ENCODE assay signal across 15 mouse cellular contexts in the genomic region with DNA sequence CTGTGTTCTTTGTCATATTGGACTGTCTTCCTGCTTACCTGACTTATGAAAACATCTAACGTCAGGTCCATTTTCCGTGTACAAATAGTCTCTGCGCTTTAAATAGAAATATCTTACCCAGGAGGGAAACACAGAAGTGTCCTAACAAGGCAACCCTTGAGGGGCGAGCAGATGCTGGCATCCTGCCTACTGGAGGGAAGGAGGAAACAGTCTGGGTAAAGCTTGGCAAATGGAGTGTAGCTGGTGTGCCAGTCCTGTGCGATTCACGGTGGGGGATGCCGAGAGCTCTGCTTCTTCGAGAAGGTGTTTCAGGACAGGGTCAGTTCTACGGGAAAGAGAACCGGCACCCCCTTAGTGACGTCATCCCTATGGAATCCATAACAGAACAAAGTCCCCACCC.
DNase-seq lines count a peak whose midpoint lies in the region; ATAC-seq lines count a peak whose summit lies in the region.
"Had no signal": no experiment of that assay in that cellular context is flagged by ENCODE, and none has a peak within 500 bp of the region (broad histone marks: within the 10 kb centered on the region; RNA-seq: fewer than 3 reads in every experiment).

No protein-coding gene starts in this region.

- no peaks in the 10 kb centered on the region for H3K27me3 ChIP-seq in forebrain, embryonic 14.5 days (replicated peaks; ENCODE audit: control insufficient read depth, insufficient read depth, low read length)
- no peaks in the 10 kb centered on the region for H3K27me3 ChIP-seq in forebrain, embryonic 13.5 days
- no peaks in the 10 kb centered on the region for H3K27me3 ChIP-seq in midbrain, embryonic 11.5 days (ENCODE audit: control insufficient read depth, insufficient read depth, low read length)
- no peaks in the 10 kb centered on the region for H3K27me3 ChIP-seq in midbrain, embryonic 10.5 days (ENCODE audit: low read depth, poor library complexity, severe bottlenecking)
- no peaks in the 10 kb centered on the region for H3K27me3 ChIP-seq in heart, embryonic 13.5 days (replicated peaks)
- H3K27me3 ChIP-seq in lung, embryonic 16.5 days (ENCODE audit: control insufficient read depth, insufficient read depth, low read depth, low read length), result no peaks in the 10 kb centered on the region
- H3K27me3 ChIP-seq in kidney, embryonic 14.5 days (ENCODE audit: control insufficient read depth, insufficient read depth, low read length), result no peaks in the 10 kb centered on the region
- H3K27me3 ChIP-seq: forebrain, embryonic 15.5 days; limb, embryonic 12.5 days; midbrain, embryonic 12.5 days had no signal

- no peaks in the 10 kb centered on the region for H3K9me3 ChIP-seq in forebrain, embryonic 14.5 days (replicated peaks; ENCODE audit: control insufficient read depth, low read length)
- peaks cover 4% of the 10 kb centered on the region; the same call in 1 of the 2 replicates for H3K9me3 ChIP-seq in forebrain, embryonic 13.5 days (replicated peaks)
- H3K9me3 ChIP-seq in midbrain, embryonic 11.5 days (ENCODE audit: control insufficient read depth, low read length), result peaks cover 2% of the 10 kb centered on the region; the same call in 1 of the 2 replicates
- peaks cover 8% of the 10 kb centered on the region; the same call in 1 of the 2 replicates for H3K9me3 ChIP-seq in midbrain, embryonic 10.5 days (replicated peaks)
- H3K9me3 ChIP-seq in heart, embryonic 13.5 days, result peaks cover 6% of the 10 kb centered on the region; the same call in 1 of the 2 replicates
- 0 out of 2 replicates have a peak, but pooled peaks cover 5% of the 10 kb centered on the region for H3K9me3 ChIP-seq in lung, embryonic 16.5 days (ENCODE audit: control insufficient read depth, low read length)
- peaks cover 8% of the 10 kb centered on the region; the same call in 1 of the 2 replicates for H3K9me3 ChIP-seq in kidney, embryonic 14.5 days (ENCODE audit: control insufficient read depth, low read length)
- H3K9me3 ChIP-seq: forebrain, embryonic 15.5 days; hindbrain, embryonic 10.5 days; midbrain, embryonic 12.5 days had no signal

- WGBS in forebrain, embryonic 14.5 days, result 61% methylated on average over 11 of the region's 11 CpGs
- 68% methylated on average over 11 of the region's 11 CpGs for WGBS in forebrain, embryonic 13.5 days
- 89% methylated on average over 11 of the region's 11 CpGs for WGBS in midbrain, embryonic 11.5 days
- 92% methylated on average over 11 of the region's 11 CpGs for WGBS in midbrain, embryonic 10.5 days
- WGBS in heart, embryonic 13.5 days, result 53% methylated on average over 11 of the region's 11 CpGs
- WGBS in lung, embryonic 16.5 days, result 50% methylated on average over 11 of the region's 11 CpGs
- 79% methylated on average over 11 of the region's 11 CpGs for WGBS in kidney, embryonic 14.5 days

- peak; percentile 59 for DNase-seq in forebrain, embryonic 14.5 days (ENCODE audit: low spot score)
- peak; percentile 68 for DNase-seq in midbrain, embryonic 11.5 days (ENCODE audit: low spot score, missing footprints)
- no peak for DNase-seq in midbrain, embryonic 10.5 days (ENCODE audit: low spot score)
- DNase-seq in liver, result no peak
- DNase-seq: adrenal gland, adult 8-10 months; cerebellum, adult 18-20 months had no signal

- no peaks in the 10 kb centered on the region for H3K4me1 ChIP-seq in forebrain, embryonic 14.5 days (ENCODE audit: control insufficient read depth, insufficient read depth, low read length)
- H3K4me1 ChIP-seq in forebrain, embryonic 13.5 days, result no peaks in the 10 kb centered on the region
- H3K4me1 ChIP-seq in midbrain, embryonic 11.5 days (ENCODE audit: control insufficient read depth, insufficient read depth, low read length), result no peaks in the 10 kb centered on the region
- peaks cover 7% of the 10 kb centered on the region for H3K4me1 ChIP-seq in midbrain, embryonic 10.5 days
- peaks cover 15% of the 10 kb centered on the region for H3K4me1 ChIP-seq in heart, embryonic 13.5 days
- peaks cover 5% of the 10 kb centered on the region for H3K4me1 ChIP-seq in lung, embryonic 16.5 days (replicated peaks; ENCODE audit: control insufficient read depth, insufficient read depth, low read length)
- H3K4me1 ChIP-seq in kidney, embryonic 14.5 days (ENCODE audit: control insufficient read depth, insufficient read depth, low read length), result no peaks in the 10 kb centered on the region

- H3K4me2 ChIP-seq in forebrain, embryonic 14.5 days (ENCODE audit: low read length), result no peak overlapping the region
- H3K4me2 ChIP-seq in forebrain, embryonic 13.5 days, result no peak overlapping the region
- no peak overlapping the region for H3K4me2 ChIP-seq in midbrain, embryonic 11.5 days
- H3K4me2 ChIP-seq in heart, embryonic 13.5 days, result peak overlapping the region; percentile 40
- no peak overlapping the region for H3K4me2 ChIP-seq in lung, embryonic 16.5 days (ENCODE audit: low read depth, low read length)
- H3K4me2 ChIP-seq in kidney, embryonic 14.5 days (replicated peaks; ENCODE audit: low read depth, low read length), result no peak overlapping the region
- H3K4me2 ChIP-seq: forebrain, embryonic 15.5 days; limb, embryonic 12.5 days; midbrain, embryonic 12.5 days had no signal

- no peak overlapping the region for H3K27ac ChIP-seq in forebrain, embryonic 14.5 days (ENCODE audit: low read depth, low read length)
- no peak overlapping the region for H3K27ac ChIP-seq in forebrain, embryonic 13.5 days
- H3K27ac ChIP-seq in midbrain, embryonic 11.5 days (ENCODE audit: low read depth, low read length), result no peak overlapping the region
- no peak overlapping the region for H3K27ac ChIP-seq in midbrain, embryonic 10.5 days (replicated peaks)
- H3K27ac ChIP-seq in heart, embryonic 13.5 days (replicated peaks), result peak overlapping the region; percentile 61
- H3K27ac ChIP-seq in lung, embryonic 16.5 days (ENCODE audit: low read length), result peak overlapping the region; percentile 49; the same call in 1 of the 2 replicates
- H3K27ac ChIP-seq in kidney, embryonic 14.5 days (ENCODE audit: low read depth, low read length), result no peak overlapping the region
- H3K27ac ChIP-seq: forebrain, embryonic 15.5 days; hindbrain, embryonic 10.5 days; kidney, postnatal 0 days; limb, embryonic 12.5 days; midbrain, embryonic 12.5 days had no signal

- 0 out of 2 replicates have a peak, but pooled peaks have one; percentile 34 for ATAC-seq in forebrain, embryonic 14.5 days
- no peak for ATAC-seq in forebrain, embryonic 13.5 days
- no peak for ATAC-seq in midbrain, embryonic 11.5 days (ENCODE audit: low FRiP score)
- ATAC-seq in heart, embryonic 13.5 days (ENCODE audit: extremely low read depth, insufficient number of reproducible peaks, low FRiP score, low TSS enrichment), result no peak; the same call in 1 of the 2 replicates
- 0 out of 2 replicates have a peak, but pooled peaks have one; percentile 20 for ATAC-seq in lung, embryonic 16.5 days (ENCODE audit: low read depth)
- no peak for ATAC-seq in kidney, embryonic 14.5 days (ENCODE audit: low FRiP score, low TSS enrichment)
- ATAC-seq: forebrain, embryonic 15.5 days had no signal

- H3K36me3 ChIP-seq in forebrain, embryonic 14.5 days (ENCODE audit: control insufficient read depth, insufficient read depth, low read length), result no peaks in the 10 kb centered on the region
- no peaks in the 10 kb centered on the region for H3K36me3 ChIP-seq in forebrain, embryonic 13.5 days (ENCODE audit: poor library complexity, severe bottlenecking)
- H3K36me3 ChIP-seq in midbrain, embryonic 11.5 days (ENCODE audit: control insufficient read depth, insufficient read depth, low read length), result no peaks in the 10 kb centered on the region
- H3K36me3 ChIP-seq in midbrain, embryonic 10.5 days, result no peaks in the 10 kb centered on the region
- no peaks in the 10 kb centered on the region for H3K36me3 ChIP-seq in heart, embryonic 13.5 days
- no peaks in the 10 kb centered on the region for H3K36me3 ChIP-seq in lung, embryonic 16.5 days (ENCODE audit: control insufficient read depth, insufficient read depth, low read length)
- H3K36me3 ChIP-seq in kidney, embryonic 14.5 days (ENCODE audit: control insufficient read depth, insufficient read depth, low read length), result no peaks in the 10 kb centered on the region
- H3K36me3 ChIP-seq: forebrain, embryonic 15.5 days; hindbrain, embryonic 10.5 days; limb, embryonic 12.5 days; midbrain, embryonic 12.5 days had no signal

- no peak overlapping the region for H3K9ac ChIP-seq in forebrain, embryonic 14.5 days (ENCODE audit: low read length)
- H3K9ac ChIP-seq in forebrain, embryonic 13.5 days, result no peak overlapping the region
- no peak overlapping the region for H3K9ac ChIP-seq in midbrain, embryonic 11.5 days (ENCODE audit: low read length)
- H3K9ac ChIP-seq in heart, embryonic 13.5 days, result peak overlapping the region; percentile 33; the same call in 1 of the 2 replicates
- no peak overlapping the region for H3K9ac ChIP-seq in lung, embryonic 16.5 days (ENCODE audit: low read length)
- no peak overlapping the region for H3K9ac ChIP-seq in kidney, embryonic 14.5 days (ENCODE audit: low read depth, low read length)
- H3K9ac ChIP-seq: forebrain, embryonic 15.5 days; limb, embryonic 12.5 days; midbrain, embryonic 12.5 days had no signal

- no peak overlapping the region for H3K4me3 ChIP-seq in forebrain, embryonic 14.5 days (ENCODE audit: low read depth, low read length)
- no peak overlapping the region for H3K4me3 ChIP-seq in forebrain, embryonic 13.5 days
- H3K4me3 ChIP-seq in midbrain, embryonic 11.5 days (ENCODE audit: low read depth, low read length), result no peak overlapping the region
- H3K4me3 ChIP-seq in midbrain, embryonic 10.5 days, result no peak overlapping the region
- H3K4me3 ChIP-seq in heart, embryonic 13.5 days, result 0 out of 2 replicates have a peak overlapping the region, but pooled peaks have one; percentile 3
- H3K4me3 ChIP-seq in lung, embryonic 16.5 days (ENCODE audit: low read length), result no peak overlapping the region
- H3K4me3 ChIP-seq in kidney, embryonic 14.5 days (ENCODE audit: low read length), result no peak overlapping the region
- H3K4me3 ChIP-seq: forebrain, embryonic 15.5 days; hindbrain, embryonic 10.5 days; limb, embryonic 12.5 days; midbrain, embryonic 12.5 days had no signal

Comparison
In these comparisons a context has a peak if more than half of its experiments do, and no peak if none do; other contexts are left out.
1. ATAC-seq: peak in forebrain, embryonic 14.5 days (single experiment) and lung, embryonic 16.5 days (single experiment); none in forebrain, embryonic 13.5 days (single experiment), midbrain, embryonic 11.5 days (single experiment), heart, embryonic 13.5 days (single experiment) and kidney, embryonic 14.5 days (single experiment).
2. DNase-seq: peak in forebrain, embryonic 14.5 days (single experiment) and midbrain, embryonic 11.5 days (single experiment); none in midbrain, embryonic 10.5 days (single experiment) and liver (single experiment).
3. H3K27ac ChIP-seq: peak in heart, embryonic 13.5 days (single experiment) and lung, embryonic 16.5 days (single experiment); none in forebrain, embryonic 14.5 days (single experiment), forebrain, embryonic 13.5 days (single experiment), midbrain, embryonic 11.5 days (single experiment), midbrain, embryonic 10.5 days (single experiment) and kidney, embryonic 14.5 days (single experiment).